Mouse (Mus musculus) kidney, embryonic 14.5 days (tissue): ENCODE measurements at regions not wholly inside any gene's neighbourhood (a gene's known extent, or its start where the extent isn't known, plus 50 kb on each side); places are given as distances from the start of the nearest gene placed in this dataset.

Experiments
- ATAC-seq: fragments of 200-750 bp; cut with Nextera tagmentation; 2 replicates; pipeline ENCODE4 v1.8.0; 2017; ENCODE audit warnings: moderate number of reproducible peaks, mild to moderate bottlenecking, moderate TSS enrichment, moderate library complexity; ENCODE audit not compliant: low FRiP score, low TSS enrichment
- H3K27ac ChIP-seq: fragments of 300-500 bp; sonication (generic); 2 replicates; pipeline ENCODE4 v1.5.1; 2014; ENCODE audit warnings: low read depth, mild to moderate bottlenecking, low read length, moderate library complexity, mixed read lengths
- H3K27me3 ChIP-seq: fragments of 300-500 bp; sonication (generic); 2 replicates; pipeline ENCODE4 v1.6.1; 2014; ENCODE audit warnings: mild to moderate bottlenecking, low read length; ENCODE audit not compliant: control insufficient read depth, insufficient read depth
- H3K36me3 ChIP-seq: fragments of 300-500 bp; sonication (generic); 2 replicates; pipeline ENCODE4 v1.6.1; 2014; ENCODE audit warnings: low read length, mixed read lengths; ENCODE audit not compliant: control insufficient read depth, insufficient read depth
- H3K4me1 ChIP-seq: fragments of 300-500 bp; sonication (generic); 2 replicates; pipeline ENCODE4 v1.6.1; 2014; ENCODE audit warnings: low read length, mixed read lengths; ENCODE audit not compliant: control insufficient read depth, insufficient read depth
- H3K4me2 ChIP-seq: fragments of 300-500 bp; sonication (generic); replicated peaks from 2 replicates; pipeline ENCODE4 v1.6.1; 2014; ENCODE audit warnings: low read depth, mild to moderate bottlenecking, low read length
- H3K4me3 ChIP-seq: fragments of 300-500 bp; sonication (generic); 2 replicates; pipeline ENCODE4 v1.5.1; 2014; ENCODE audit warnings: mild to moderate bottlenecking, low read length
- H3K9ac ChIP-seq: fragments of 300-500 bp; sonication (generic); 2 replicates; pipeline ENCODE4 v1.6.1; 2014; ENCODE audit warnings: low read depth, mild to moderate bottlenecking, low read length, moderate library complexity
- H3K9me3 ChIP-seq: fragments of 300-500 bp; sonication (generic); 2 replicates; pipeline ENCODE4 v1.6.1; 2016; ENCODE audit warnings: low read length; ENCODE audit not compliant: control insufficient read depth
- WGBS: fragments of 180-500 bp; shearing (Covaris S2); extraction: QIAGEN DNeasy Blood & Tissue Kit; methylation state at CpG from one replicate; pipeline ENCODE4 v1.1.7; 2014; 5-methylcytosine and 5-hydroxymethylcytosine counted together

- Histone ChIP-seq H3K27ac (no peak overlapping the region), H3K9me3 (no peaks in the 10 kb centered on the region), H3K4me3 (no peak overlapping the region), H3K4me1 (no peaks in the 10 kb centered on the region), H3K36me3 (no peaks in the 10 kb centered on the region), H3K27me3 (no peaks in the 10 kb centered on the region), H3K4me2 (no peak overlapping the region), H3K9ac (no peak overlapping the region)
- no peak for ATAC-seq
- 95% methylated on average over 6 of the region's 6 CpGs for WGBS
These were observed 424.7 kb downstream of the Nr2f2 start for GRCm38 (mm10) chr7:69941881-69942280.

GRCm38 (mm10) chr7:69925261-69925660 lies 441.3 kb downstream of the Nr2f2 start:
- Histone ChIP-seq H3K27ac (no peak overlapping the region), H3K36me3 (no peaks in the 10 kb centered on the region), H3K27me3 (no peaks in the 10 kb centered on the region), H3K4me1 (no peaks in the 10 kb centered on the region), H3K4me2 (no peak overlapping the region), H3K9me3 (no peaks in the 10 kb centered on the region), H3K4me3 (no peak overlapping the region), H3K9ac (no peak overlapping the region)
- ATAC-seq = no peak
- 86% methylated on average over 5 of the region's 5 CpGs for WGBS

GRCm38 (mm10) chr7:69924551-69924950 lies 442.0 kb downstream of the Nr2f2 start:
- no peak for ATAC-seq
- Histone ChIP-seq H3K27me3 (no peaks in the 10 kb centered on the region), H3K4me1 (no peaks in the 10 kb centered on the region), H3K36me3 (no peaks in the 10 kb centered on the region), H3K4me2 (no peak overlapping the region), H3K9ac (no peak overlapping the region), H3K9me3 (no peaks in the 10 kb centered on the region), H3K4me3 (no peak overlapping the region), H3K27ac (no peak overlapping the region)

GRCm38 (mm10) chr7:69911760-69912159 lies 454.8 kb downstream of the Nr2f2 start:
- no peaks in the 10 kb centered on the region for H3K4me1 ChIP-seq
- no peak overlapping the region for H3K9ac ChIP-seq
- H3K9me3 ChIP-seq = no peaks in the 10 kb centered on the region
- no peak for ATAC-seq
- no peaks in the 10 kb centered on the region for H3K27me3 ChIP-seq
- H3K4me2 ChIP-seq = no peak overlapping the region
- no peak overlapping the region for H3K27ac ChIP-seq
- H3K36me3 ChIP-seq = no peaks in the 10 kb centered on the region
- H3K4me3 ChIP-seq = no peak overlapping the region
- 71% methylated on average over 4 of the region's 4 CpGs for WGBS

- Histone ChIP-seq H3K4me3 (no peak overlapping the region), H3K27ac (no peak overlapping the region), H3K4me2 (no peak overlapping the region), H3K9me3 (no peaks in the 10 kb centered on the region), H3K36me3 (no peaks in the 10 kb centered on the region), H3K27me3 (no peaks in the 10 kb centered on the region), H3K4me1 (no peaks in the 10 kb centered on the region), H3K9ac (no peak overlapping the region)
- ATAC-seq = no peak
- WGBS = 75% methylated on average over 9 of the region's 9 CpGs
These were observed 476.0 kb downstream of the Nr2f2 start for GRCm38 (mm10) chr7:69890503-69891061.

- Histone ChIP-seq H3K4me3 (no peak overlapping the region), H3K36me3 (no peaks in the 10 kb centered on the region), H3K27me3 (no peaks in the 10 kb centered on the region), H3K27ac (no peak overlapping the region), H3K4me2 (no peak overlapping the region), H3K9me3 (no peaks in the 10 kb centered on the region), H3K9ac (no peak overlapping the region), H3K4me1 (no peaks in the 10 kb centered on the region)
- ATAC-seq = no peak
- 85% methylated on average over 7 of the region's 7 CpGs for WGBS
These were observed 478.3 kb downstream of the Nr2f2 start for GRCm38 (mm10) chr7:69888251-69888650.

GRCm38 (mm10) chr7:69877031-69877430 lies 489.5 kb downstream of the Nr2f2 start:
- Histone ChIP-seq H3K4me2 (no peak overlapping the region), H3K9me3 (no peaks in the 10 kb centered on the region)
- ATAC-seq = no peak

GRCm38 (mm10) chr7:69865801-69866200 lies 500.7 kb downstream of the Nr2f2 start:
- Histone ChIP-seq H3K4me3 (no peak overlapping the region), H3K36me3 (no peaks in the 10 kb centered on the region), H3K27me3 (no peaks in the 10 kb centered on the region), H3K4me1 (no peaks in the 10 kb centered on the region), H3K27ac (no peak overlapping the region), H3K9ac (no peak overlapping the region), H3K4me2 (no peak overlapping the region), H3K9me3 (no peaks in the 10 kb centered on the region)
- no peak for ATAC-seq
- WGBS = 88% methylated on average over 3 of the region's 3 CpGs

More at GRCm38 (mm10) chr7:69877031-69877430, 489.5 kb downstream of the Nr2f2 start:
- H3K9ac ChIP-seq = no peak overlapping the region
- H3K4me1 ChIP-seq = no peaks in the 10 kb centered on the region
- no peak overlapping the region for H3K27ac ChIP-seq
- H3K27me3 ChIP-seq = no peaks in the 10 kb centered on the region
- H3K36me3 ChIP-seq = no peaks in the 10 kb centered on the region
- H3K4me3 ChIP-seq = no peak overlapping the region

- 0 out of 2 replicates have a peak, but pooled peaks have one; percentile 69 for ATAC-seq
- H3K4me1 ChIP-seq = peaks cover 4% of the 10 kb centered on the region; the same call in 1 of the 2 replicates
- WGBS = 34% methylated on average over 19 of the region's 19 CpGs
- H3K4me3 ChIP-seq = no peak overlapping the region
- H3K9me3 ChIP-seq = no peaks in the 10 kb centered on the region
- peak overlapping the region; percentile 16 for H3K4me2 ChIP-seq
- no peak overlapping the region for H3K27ac ChIP-seq
- no peaks in the 10 kb centered on the region for H3K27me3 ChIP-seq
- no peak overlapping the region for H3K9ac ChIP-seq
- no peaks in the 10 kb centered on the region for H3K36me3 ChIP-seq
These were observed 521.8 kb downstream of the Nr2f2 start for GRCm38 (mm10) chr7:69844631-69845324.
